Mouse (Mus musculus): Measurements from ENCODE around the gene Hba-a2. TPM values are rescaled to one million over a fixed set of nuclear protein-coding genes. Genes with fewer than 3 reads are reported as not detected.

The Hba-a2 gene
- polyA plus RNA-seq, 1 experiment from 2014 or later: 36,578 TPM

DNA sequence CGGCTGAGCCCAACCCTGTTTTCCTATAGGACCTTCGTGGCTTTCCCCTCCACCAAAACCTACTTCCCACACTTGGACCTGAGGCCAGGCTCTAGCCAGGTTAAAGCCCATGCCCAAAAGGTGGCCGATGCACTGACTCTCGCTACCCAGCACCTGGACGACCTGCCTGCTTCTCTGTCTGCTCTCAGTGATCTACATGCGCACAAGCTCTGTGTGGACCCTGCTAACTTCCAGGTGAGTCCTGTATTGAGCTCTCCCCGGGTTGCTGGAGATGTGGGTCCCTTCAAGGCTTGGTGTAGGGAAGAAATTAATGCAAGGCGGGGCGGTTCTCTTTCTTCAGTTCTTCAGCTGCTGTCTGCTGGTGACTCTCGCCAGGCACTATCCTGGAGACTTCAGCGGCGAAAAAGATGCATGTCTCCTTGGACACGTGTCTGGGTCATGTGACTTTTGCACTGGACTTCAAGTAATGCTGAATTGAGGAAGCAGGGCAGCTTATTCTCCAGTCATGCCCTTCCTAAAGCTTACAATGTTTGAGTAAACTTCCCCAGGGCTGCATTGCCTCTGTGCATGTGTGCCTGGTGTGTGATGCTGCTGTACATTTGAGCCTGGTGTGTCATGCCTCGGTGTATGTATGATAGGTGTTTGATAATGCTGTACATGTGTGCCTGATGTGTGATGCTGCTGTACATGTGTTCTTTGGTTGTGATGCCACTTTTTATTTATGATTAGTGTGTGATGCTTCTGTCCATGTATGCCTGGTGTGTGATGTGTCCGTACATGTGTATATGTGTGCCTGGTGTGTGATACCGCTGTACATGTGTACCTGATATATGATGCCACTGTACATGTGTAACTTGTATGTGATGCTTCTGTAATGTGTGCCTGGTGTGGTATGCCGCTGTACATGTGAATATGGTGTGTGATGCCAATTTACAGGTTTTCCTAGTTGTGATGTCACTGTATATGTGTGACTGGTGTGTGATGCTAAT is 4.3 kb downstream of the Hba-a2 start:
- Histone ChIP-seq H3K9ac (ENCODE audit: low read length) (no peak overlapping the region), H3K4me1 (ENCODE audit: control insufficient read depth, insufficient read depth, low read length) (no peaks in the 10 kb centered on the region), H3K36me3 (ENCODE audit: control insufficient read depth, insufficient read depth) (no peaks in the 10 kb centered on the region), H3K27ac (ENCODE audit: low read length) (no peak overlapping the region), H3K9me3 (replicated peaks; ENCODE audit: control insufficient read depth, low read length) (no peaks in the 10 kb centered on the region), H3K4me2 (ENCODE audit: low read depth, low read length) (peak overlapping the region; percentile 49), H3K27me3 (ENCODE audit: control insufficient read depth, insufficient read depth, low read length) (peaks cover 12% of the 10 kb centered on the region), H3K4me3 (ENCODE audit: low read length) (no peak overlapping the region)
- WGBS: 45% methylated on average over 14 of the region's 17 CpGs
- no peak for ATAC-seq (replicated peaks; ENCODE audit: extremely low read depth, insufficient read depth, low FRiP score)

DNA sequence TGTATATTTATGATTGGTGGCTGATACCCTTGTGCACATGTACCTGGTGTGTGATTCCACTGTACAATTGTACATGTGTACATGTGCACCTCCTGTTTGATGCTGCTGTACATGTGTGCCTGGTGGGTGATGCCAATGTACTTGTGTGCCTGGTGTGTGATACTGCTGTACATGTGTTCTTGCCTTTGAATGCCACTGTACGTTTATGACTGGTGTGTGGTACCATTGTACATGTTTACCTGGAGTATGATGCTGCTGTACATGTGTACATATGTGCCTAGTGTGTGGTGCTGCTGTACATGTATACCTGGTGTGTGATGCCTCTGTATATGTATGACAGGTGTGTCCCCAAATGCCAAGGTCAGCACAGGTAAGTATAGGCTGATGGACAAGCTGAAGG is 5.2 kb downstream of the Hba-a2 start:
- Histone ChIP-seq H3K4me3 (ENCODE audit: low read length) (no peak overlapping the region), H3K27ac (ENCODE audit: low read length) (no peak overlapping the region), H3K4me2 (ENCODE audit: low read depth, low read length) (no peak overlapping the region), H3K9me3 (replicated peaks; ENCODE audit: control insufficient read depth, low read length) (no peaks in the 10 kb centered on the region), H3K4me1 (ENCODE audit: control insufficient read depth, insufficient read depth, low read length) (no peaks in the 10 kb centered on the region), H3K9ac (ENCODE audit: low read length) (no peak overlapping the region), H3K36me3 (ENCODE audit: control insufficient read depth, insufficient read depth) (no peaks in the 10 kb centered on the region), H3K27me3 (ENCODE audit: control insufficient read depth, insufficient read depth, low read length) (peaks cover 12% of the 10 kb centered on the region)
- WGBS: 56% methylated on average over 1 of the region's 1 CpGs
- no peak for ATAC-seq (replicated peaks; ENCODE audit: extremely low read depth, insufficient read depth, low FRiP score)

DNA sequence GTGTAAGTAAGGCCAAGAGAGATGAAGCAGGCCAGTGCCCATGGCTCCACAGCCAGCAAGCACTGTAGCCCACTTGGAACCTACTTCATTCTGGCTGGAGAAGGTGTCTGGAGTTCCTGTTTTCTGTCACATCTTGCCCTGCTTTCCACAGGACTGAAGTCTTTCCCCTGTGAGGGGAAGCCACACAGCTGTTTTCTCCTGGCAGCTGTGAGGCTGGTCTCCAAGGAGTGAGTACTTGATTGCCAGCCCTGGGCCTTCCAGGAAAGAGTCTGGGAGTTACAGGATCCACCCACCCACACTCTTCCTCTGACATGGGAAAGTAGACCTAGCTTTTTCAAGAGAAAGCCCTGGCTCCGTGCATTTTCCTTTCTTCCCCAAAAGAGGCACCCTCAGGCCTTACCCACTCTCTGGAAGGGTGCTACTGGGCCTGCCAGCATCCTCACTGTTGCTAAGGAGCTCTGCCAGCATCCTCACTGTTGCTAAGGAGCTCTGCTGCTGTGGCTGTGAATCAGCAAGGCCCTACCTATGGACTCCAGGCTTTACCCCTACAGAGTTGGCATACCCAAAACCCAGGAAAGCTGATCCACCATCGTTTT is 6.6 kb downstream of the Hba-a2 start:
- Histone ChIP-seq H3K4me3 (ENCODE audit: low read length) (no peak overlapping the region), H3K36me3 (ENCODE audit: control insufficient read depth, insufficient read depth) (no peaks in the 10 kb centered on the region), H3K27me3 (ENCODE audit: control insufficient read depth, insufficient read depth, low read length) (peaks cover 12% of the 10 kb centered on the region), H3K4me1 (ENCODE audit: control insufficient read depth, insufficient read depth, low read length) (no peaks in the 10 kb centered on the region), H3K27ac (ENCODE audit: low read length) (no peak overlapping the region), H3K4me2 (ENCODE audit: low read depth, low read length) (no peak overlapping the region), H3K9me3 (replicated peaks; ENCODE audit: control insufficient read depth, low read length) (no peaks in the 10 kb centered on the region), H3K9ac (ENCODE audit: low read length) (no peak overlapping the region)
- no peak for ATAC-seq (replicated peaks; ENCODE audit: extremely low read depth, insufficient read depth, low FRiP score)
- 39% methylated on average over 2 of the region's 2 CpGs for WGBS

DNA sequence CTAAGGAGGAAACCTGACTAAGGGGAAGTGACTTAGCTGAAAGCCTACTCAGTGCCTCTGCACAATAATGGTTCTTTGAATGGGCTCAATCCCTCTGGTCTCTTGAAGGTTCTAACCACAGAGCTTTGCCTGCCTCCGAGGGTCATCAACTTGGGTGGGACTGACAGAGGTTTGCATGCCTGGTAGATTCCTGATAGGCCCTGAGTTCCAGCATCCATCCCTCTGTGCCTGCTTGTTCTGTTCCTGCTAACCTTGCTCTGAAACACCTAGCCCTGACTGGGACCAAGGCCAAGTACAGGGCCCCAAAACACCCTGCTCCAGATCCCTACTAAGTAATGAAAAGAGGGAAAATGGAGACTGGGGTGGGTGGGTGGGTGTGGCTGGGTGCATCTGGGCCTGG is 7.2 kb downstream of the Hba-a2 start:
- H3K4me3 ChIP-seq (ENCODE audit: low read length): no peak overlapping the region
- no peaks in the 10 kb centered on the region for H3K9me3 ChIP-seq (replicated peaks; ENCODE audit: control insufficient read depth, low read length)
- no peak for ATAC-seq (replicated peaks; ENCODE audit: extremely low read depth, insufficient read depth, low FRiP score)
- H3K27ac ChIP-seq (ENCODE audit: low read length): no peak overlapping the region
- no peaks in the 10 kb centered on the region for H3K36me3 ChIP-seq (ENCODE audit: control insufficient read depth, insufficient read depth)
- H3K4me1 ChIP-seq (ENCODE audit: control insufficient read depth, insufficient read depth, low read length): no peaks in the 10 kb centered on the region
- 70% methylated on average over 1 of the region's 1 CpGs for WGBS
- peaks cover 12% of the 10 kb centered on the region for H3K27me3 ChIP-seq (ENCODE audit: control insufficient read depth, insufficient read depth, low read length)
- H3K4me2 ChIP-seq (ENCODE audit: low read depth, low read length): no peak overlapping the region
- H3K9ac ChIP-seq (ENCODE audit: low read length): no peak overlapping the region

DNA sequence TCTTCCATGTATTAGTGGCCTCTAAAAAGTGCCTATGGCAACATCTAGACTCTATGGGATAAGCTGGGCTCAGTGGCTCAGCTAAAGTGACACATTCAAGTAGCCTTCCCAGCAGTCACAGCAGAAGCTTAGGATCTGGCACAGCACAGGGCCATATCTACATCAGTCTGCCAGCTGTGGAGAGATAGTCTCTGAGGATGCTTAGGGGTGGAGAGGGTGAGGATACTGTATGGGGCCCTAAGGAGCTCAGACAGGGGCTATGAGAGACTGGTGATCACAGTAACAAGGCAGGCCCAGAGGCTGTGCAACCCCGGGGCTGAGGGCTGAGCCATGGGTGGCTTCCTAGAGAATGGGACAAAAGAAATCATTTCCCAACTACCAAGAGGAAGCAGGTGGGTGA is 10.7 kb downstream of the Hba-a2 start:
- WGBS: 79% methylated on average over 1 of the region's 1 CpGs
- H3K4me2 ChIP-seq (ENCODE audit: low read depth, low read length): no peak overlapping the region
- H3K4me3 ChIP-seq (ENCODE audit: low read length): no peak overlapping the region
- H3K27ac ChIP-seq (ENCODE audit: low read length): no peak overlapping the region
- H3K9me3 ChIP-seq (replicated peaks; ENCODE audit: control insufficient read depth, low read length): no peaks in the 10 kb centered on the region
- H3K4me1 ChIP-seq (ENCODE audit: control insufficient read depth, insufficient read depth, low read length): no peaks in the 10 kb centered on the region
- no peaks in the 10 kb centered on the region for H3K36me3 ChIP-seq (ENCODE audit: control insufficient read depth, insufficient read depth)
- H3K27me3 ChIP-seq (ENCODE audit: control insufficient read depth, insufficient read depth, low read length): peaks cover 3% of the 10 kb centered on the region; the same call in 1 of the 2 replicates
- H3K9ac ChIP-seq (ENCODE audit: low read length): no peak overlapping the region
- no peak for ATAC-seq (replicated peaks; ENCODE audit: extremely low read depth, insufficient read depth, low FRiP score)

DNA sequence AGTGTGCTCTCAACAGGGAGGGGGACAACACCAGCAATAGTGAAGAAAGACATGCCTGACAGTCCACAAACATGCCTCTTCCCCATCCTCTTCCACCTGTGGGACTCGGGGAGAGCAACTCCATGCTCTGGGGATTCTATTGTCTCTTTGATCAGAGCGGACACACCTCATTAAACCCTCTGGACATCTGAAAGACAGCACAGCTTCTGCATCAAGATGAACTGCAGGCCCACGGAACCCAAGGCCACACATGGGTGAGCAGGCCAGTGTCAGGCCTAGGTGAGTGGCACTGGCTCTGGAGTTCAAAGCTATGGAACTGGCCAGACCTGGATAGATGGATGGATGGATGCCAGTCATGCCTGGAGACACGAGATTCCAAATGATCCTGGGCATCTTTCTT is 13.2 kb downstream of the Hba-a2 start:
- Histone ChIP-seq H3K4me3 (ENCODE audit: low read length) (no peak overlapping the region), H3K4me2 (ENCODE audit: low read depth, low read length) (no peak overlapping the region), H3K27me3 (ENCODE audit: control insufficient read depth, insufficient read depth, low read length) (no peaks in the 10 kb centered on the region; the same call in 1 of the 2 replicates), H3K27ac (ENCODE audit: low read length) (no peak overlapping the region), H3K9me3 (replicated peaks; ENCODE audit: control insufficient read depth, low read length) (no peaks in the 10 kb centered on the region), H3K36me3 (ENCODE audit: control insufficient read depth, insufficient read depth) (no peaks in the 10 kb centered on the region), H3K9ac (ENCODE audit: low read length) (no peak overlapping the region), H3K4me1 (ENCODE audit: control insufficient read depth, insufficient read depth, low read length) (no peaks in the 10 kb centered on the region)
- WGBS: 64% methylated on average over 4 of the region's 4 CpGs
- no peak for ATAC-seq (replicated peaks; ENCODE audit: extremely low read depth, insufficient read depth, low FRiP score)

DNA sequence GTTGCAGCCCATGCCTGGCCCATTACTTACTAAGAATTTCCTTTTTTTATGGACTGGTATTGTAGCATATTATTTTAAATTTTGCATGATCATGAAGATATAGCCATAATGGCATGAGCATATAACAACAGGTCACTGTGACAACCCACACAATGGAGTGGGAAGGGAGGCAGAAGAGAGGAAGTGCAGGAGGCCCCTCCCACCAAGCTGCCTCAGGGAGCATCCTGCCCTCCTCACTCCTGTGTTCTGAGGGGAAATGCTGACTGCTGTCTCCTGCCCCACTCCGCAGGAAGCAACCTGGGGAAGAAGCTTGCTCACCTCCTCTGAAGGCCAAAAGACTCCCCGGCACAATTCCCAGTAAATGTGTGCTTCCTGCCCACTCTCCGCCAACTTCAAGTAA is 13.6 kb downstream of the Hba-a2 start:
- H3K36me3 ChIP-seq (ENCODE audit: control insufficient read depth, insufficient read depth): no peaks in the 10 kb centered on the region
- 71% methylated on average over 3 of the region's 3 CpGs for WGBS
- H3K9ac ChIP-seq (ENCODE audit: low read length): no peak overlapping the region
- H3K4me1 ChIP-seq (ENCODE audit: control insufficient read depth, insufficient read depth, low read length): no peaks in the 10 kb centered on the region
- ATAC-seq (replicated peaks; ENCODE audit: extremely low read depth, insufficient read depth, low FRiP score): no peak
- no peak overlapping the region for H3K27ac ChIP-seq (ENCODE audit: low read length)
- no peak overlapping the region for H3K4me3 ChIP-seq (ENCODE audit: low read length)
- no peaks in the 10 kb centered on the region for H3K9me3 ChIP-seq (replicated peaks; ENCODE audit: control insufficient read depth, low read length)
- H3K4me2 ChIP-seq (ENCODE audit: low read depth, low read length): no peak overlapping the region
- H3K27me3 ChIP-seq (ENCODE audit: control insufficient read depth, insufficient read depth, low read length): no peaks in the 10 kb centered on the region; the same call in 1 of the 2 replicates

DNA sequence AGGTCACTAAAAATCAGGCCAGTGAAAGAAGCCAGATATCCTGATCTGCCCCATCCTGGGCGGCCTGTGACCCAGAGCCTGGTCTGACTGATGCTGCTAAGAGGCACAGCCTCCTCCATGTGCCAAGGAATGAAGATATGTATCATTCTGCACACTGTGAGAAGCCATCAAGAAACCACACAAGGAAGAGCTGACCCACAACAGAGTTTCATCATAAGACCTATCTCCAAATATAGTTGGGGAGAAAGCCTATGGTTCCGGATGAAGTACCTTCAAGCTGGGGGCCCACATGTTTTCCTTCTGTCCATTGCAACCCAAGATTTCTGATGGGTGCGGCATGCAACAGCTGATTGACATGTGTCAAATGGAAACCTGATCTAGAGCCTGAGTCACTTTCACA is 19.7 kb downstream of the Hba-a2 start:
- H3K27ac ChIP-seq (ENCODE audit: low read length): no peak overlapping the region
- no peaks in the 10 kb centered on the region for H3K36me3 ChIP-seq (ENCODE audit: control insufficient read depth, insufficient read depth)
- H3K4me3 ChIP-seq (ENCODE audit: low read length): no peak overlapping the region
- H3K4me1 ChIP-seq (ENCODE audit: control insufficient read depth, insufficient read depth, low read length): no peaks in the 10 kb centered on the region
- ATAC-seq (replicated peaks; ENCODE audit: extremely low read depth, insufficient read depth, low FRiP score): no peak
- no peak overlapping the region for H3K9ac ChIP-seq (ENCODE audit: low read length)
- no peaks in the 10 kb centered on the region for H3K9me3 ChIP-seq (replicated peaks; ENCODE audit: control insufficient read depth, low read length)
- H3K4me2 ChIP-seq (ENCODE audit: low read depth, low read length): no peak overlapping the region
- H3K27me3 ChIP-seq (ENCODE audit: control insufficient read depth, insufficient read depth, low read length): no peaks in the 10 kb centered on the region; the same call in 1 of the 2 replicates
- WGBS: 78% methylated on average over 3 of the region's 3 CpGs

DNA sequence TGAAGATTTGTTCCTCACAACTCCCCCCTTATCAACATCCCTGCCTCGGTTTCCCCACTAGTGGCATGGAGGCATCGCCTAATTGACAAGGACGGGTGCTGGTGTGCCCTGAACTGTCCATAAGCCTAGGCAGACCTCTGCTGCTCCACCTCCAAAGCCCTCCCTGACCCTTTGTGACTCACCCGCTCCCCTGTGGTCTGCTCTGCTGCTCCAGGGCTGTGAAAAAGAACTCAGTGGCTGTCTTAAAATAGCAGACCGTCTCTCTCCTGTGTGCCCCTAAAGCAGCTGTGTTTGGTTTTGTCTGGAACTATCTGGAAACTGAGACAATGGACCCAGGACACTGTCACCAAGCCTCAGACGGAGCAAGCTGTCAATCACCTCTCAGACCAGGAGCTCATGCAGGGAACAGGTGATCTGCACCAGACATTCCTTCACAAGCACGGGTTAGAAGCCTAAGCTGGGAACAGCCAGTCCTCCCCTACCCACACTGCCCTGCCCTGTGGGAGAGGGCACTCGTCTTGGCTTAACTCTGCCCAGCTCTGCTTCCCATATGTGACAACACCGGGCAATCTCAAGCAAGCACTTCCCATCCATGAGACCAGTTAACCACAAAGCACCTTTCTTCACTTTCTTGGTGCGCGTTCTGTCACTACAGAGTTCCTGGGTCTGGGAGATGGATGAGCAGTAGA is 24.4 kb downstream of the Hba-a2 start:
- H3K9ac ChIP-seq (ENCODE audit: low read length): no peak overlapping the region
- 52% methylated on average over 11 of the region's 11 CpGs for WGBS
- no peaks in the 10 kb centered on the region for H3K36me3 ChIP-seq (ENCODE audit: control insufficient read depth, insufficient read depth)
- no peak for ATAC-seq (replicated peaks; ENCODE audit: extremely low read depth, insufficient read depth, low FRiP score)
- 0 out of 2 replicates have a peak, but pooled peaks cover 2% of the 10 kb centered on the region for H3K4me1 ChIP-seq (ENCODE audit: control insufficient read depth, insufficient read depth, low read length)
- H3K4me3 ChIP-seq (ENCODE audit: low read length): no peak overlapping the region
- no peak overlapping the region for H3K4me2 ChIP-seq (ENCODE audit: low read depth, low read length)
- no peaks in the 10 kb centered on the region for H3K9me3 ChIP-seq (replicated peaks; ENCODE audit: control insufficient read depth, low read length)
- no peak overlapping the region for H3K27ac ChIP-seq (ENCODE audit: low read length)
- no peaks in the 10 kb centered on the region for H3K27me3 ChIP-seq (ENCODE audit: control insufficient read depth, insufficient read depth, low read length)

All from heart, embryonic 16.5 days (tissue).